Mouse (Mus musculus) myocyte (in vitro differentiated cells): ENCODE data around the gene 2010109A12Rik. TPM values are rescaled to one million over a fixed set of nuclear protein-coding genes. Genes with fewer than 3 reads are reported as not detected.

Source experiments
- H3K27me3 ChIP-seq: one replicate; pipeline ENCODE4 v1.6.1; 2011; ENCODE audit not compliant: control insufficient read depth, insufficient read depth, insufficient read length
- H3K36me3 ChIP-seq: one replicate; pipeline ENCODE4 v1.6.1; 2011; ENCODE audit not compliant: control insufficient read depth, insufficient read depth
- H3K4me2 ChIP-seq: one replicate; pipeline ENCODE4 v1.6.1; 2011; ENCODE audit warnings: low read depth, control low read depth
- H3K4me3 ChIP-seq: one replicate; pipeline ENCODE4 v1.5.1; 2011; ENCODE audit warnings: mild to moderate bottlenecking, control low read depth, moderate library complexity
- H3K79me2 ChIP-seq: one replicate; pipeline ENCODE4 v1.6.1; 2011; ENCODE audit not compliant: control insufficient read depth, insufficient read depth
- H3ac ChIP-seq: one replicate; pipeline ENCODE4 v1.6.1; 2011; ENCODE audit not compliant: control insufficient read depth, insufficient read length
- CEBPB ChIP-seq: IDR thresholded peaks from 2 replicates; pipeline ENCODE4 v1.6.1; 2011; ENCODE audit warnings: mild to moderate bottlenecking, moderate library complexity; ENCODE audit not compliant: poor library complexity, insufficient read depth, severe bottlenecking
- E2F4 ChIP-seq: IDR thresholded peaks from one replicate; pipeline ENCODE4 v1.6.1; 2011; ENCODE audit warnings: mild to moderate bottlenecking, control low read depth, moderate library complexity; ENCODE audit not compliant: insufficient read depth
- MAX ChIP-seq: IDR thresholded peaks from one replicate; pipeline ENCODE4 v1.6.1; 2011; ENCODE audit warnings: low read depth, mild to moderate bottlenecking, control low read depth
- MYOD1 ChIP-seq, 3 experiments: IDR thresholded peaks; one replicate each; pipeline ENCODE4 v1.6.1; 2011; ENCODE audit warnings: control low read depth in 2 of 3, low read depth in 2 of 3, mild to moderate bottlenecking in 2 of 3, moderate library complexity in 1 of 3; ENCODE audit not compliant: insufficient read length in 2 of 3, control insufficient read depth in 1 of 3
- MYOG ChIP-seq, 3 experiments: IDR thresholded peaks; one replicate each; pipeline ENCODE4 v1.6.1; 2011; ENCODE audit warnings: control low read depth in 2 of 3, low read depth in 2 of 3, mild to moderate bottlenecking in 2 of 3; ENCODE audit not compliant: insufficient read length in 2 of 3, control insufficient read depth in 1 of 3, insufficient read depth in 1 of 3
- POLR2A ChIP-seq: IDR thresholded peaks from one replicate; pipeline ENCODE4 v1.6.1; 2011; ENCODE audit warnings: low read depth, mild to moderate bottlenecking, control low read depth, moderate library complexity; ENCODE audit not compliant: insufficient read length
- POLR2AphosphoS2 ChIP-seq: IDR thresholded peaks from one replicate; pipeline ENCODE4 v1.6.1; 2011; ENCODE audit warnings: low read depth, control low read depth; ENCODE audit not compliant: insufficient read length
- REST ChIP-seq: IDR thresholded peaks from one replicate; pipeline ENCODE4 v1.6.1; 2011; ENCODE audit warnings: mild to moderate bottlenecking, control low read depth, moderate library complexity; ENCODE audit not compliant: insufficient read depth, insufficient read length
- SRF ChIP-seq: IDR thresholded peaks from one replicate; pipeline ENCODE4 v1.6.1; 2011; ENCODE audit warnings: low read depth; ENCODE audit not compliant: control insufficient read depth, insufficient read length
- TCF12 ChIP-seq: IDR thresholded peaks from one replicate; pipeline ENCODE4 v1.6.1; 2011; ENCODE audit warnings: mild to moderate bottlenecking, control low read depth; ENCODE audit not compliant: poor library complexity, insufficient read depth, severe bottlenecking
- TCF3 ChIP-seq: IDR thresholded peaks from one replicate; pipeline ENCODE4 v1.6.1; 2011; ENCODE audit warnings: low read depth, control low read depth; ENCODE audit not compliant: insufficient read length
- USF1 ChIP-seq: IDR thresholded peaks from one replicate; pipeline ENCODE4 v1.6.1; 2011; ENCODE audit warnings: low read depth, mild to moderate bottlenecking, control low read depth, moderate library complexity
- polyA plus RNA-seq: library from polyadenylated mRNA; unstranded; fragments of >200 nt; fragmentation: generic; extraction: Trizol; gene quantifications from one replicate; pipeline ENCODE4 v1.2.1, GENCODE M21; 2012; ENCODE audit warnings: missing spikeins

Gene 2010109A12Rik
- polyA plus RNA-seq, 1 experiment, result not detected

DNA sequence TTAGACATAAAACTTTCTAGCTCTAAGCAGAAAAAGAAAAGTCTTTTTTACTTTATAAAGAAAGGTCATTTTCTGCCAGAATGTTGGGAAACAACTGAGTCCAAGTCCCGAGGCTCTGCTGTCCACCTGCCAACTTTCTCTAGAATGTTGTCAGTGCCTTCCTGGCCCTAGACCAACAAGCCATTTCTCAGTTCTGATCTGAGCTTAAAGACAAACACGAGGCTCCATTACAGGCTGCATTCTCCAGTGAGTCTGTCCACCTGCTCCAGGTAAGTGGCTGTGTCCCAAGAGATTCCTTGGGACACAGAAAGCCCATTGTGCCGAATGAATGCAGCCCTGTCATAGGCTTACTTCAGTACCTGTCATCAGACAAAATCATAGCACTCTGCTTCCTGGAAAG, 15.3 kb downstream of the 2010109A12Rik start:
- TF ChIP-seq CEBPB (no peak), SRF (no peak)
- Histone ChIP-seq H3K4me2 (no peak overlapping the region), H3K27me3 (peaks cover 28% of the 10 kb centered on the region), H3K4me3 (no peak overlapping the region), H3ac (no peak overlapping the region), H3K79me2 (no peaks in the 10 kb centered on the region), H3K36me3 (no peaks in the 10 kb centered on the region)

DNA sequence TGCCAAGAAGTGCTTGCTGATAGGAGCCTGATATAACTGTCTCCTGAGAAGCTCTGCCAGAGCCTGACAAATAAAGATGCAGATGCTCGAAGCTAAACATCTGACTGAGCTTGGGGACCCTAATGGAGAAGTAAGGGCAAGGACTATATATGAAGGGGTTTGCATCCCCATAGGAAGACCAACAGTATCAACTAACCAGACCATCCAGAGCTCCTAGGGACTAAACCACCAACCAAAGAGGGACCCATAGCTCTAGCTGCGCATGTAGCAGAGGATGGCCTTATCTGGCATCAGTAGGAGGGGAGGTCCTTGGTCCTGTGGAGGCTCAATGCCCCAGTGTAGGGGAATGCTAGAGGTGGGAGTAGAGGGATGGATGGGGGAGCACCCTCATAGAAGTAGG, 18.2 kb downstream of the 2010109A12Rik start:
- H3ac ChIP-seq, result no peak overlapping the region
- peaks cover 36% of the 10 kb centered on the region for H3K27me3 ChIP-seq
- no peak overlapping the region for H3K4me3 ChIP-seq
- no peaks in the 10 kb centered on the region for H3K79me2 ChIP-seq
- no peaks in the 10 kb centered on the region for H3K36me3 ChIP-seq
- H3K4me2 ChIP-seq, result no peak overlapping the region
- TF ChIP-seq REST, result no peak

GRCm38 (mm10) chr5:93227157-93227556, 20.8 kb downstream of the 2010109A12Rik start:
- TF ChIP-seq USF1, result no peak
- Histone ChIP-seq H3K4me2 (no peak overlapping the region), H3K36me3 (no peaks in the 10 kb centered on the region), H3K79me2 (no peaks in the 10 kb centered on the region), H3ac (no peak overlapping the region), H3K4me3 (no peak overlapping the region), H3K27me3 (peaks cover 30% of the 10 kb centered on the region)

- no peak for TF ChIP-seq MYOD1 (IDR thresholded peaks at IDR 0.05; ENCODE audit: control insufficient read depth in 1 of 3, insufficient read length in 2 of 3, low read depth in 2 of 3)
- no peak for TF ChIP-seq TCF3
- no peak for TF ChIP-seq SRF
- TF ChIP-seq E2F4, result no peak
- TF ChIP-seq MYOG (IDR thresholded peaks at IDR 0.05; ENCODE audit: control insufficient read depth in 1 of 3, insufficient read depth in 1 of 3, insufficient read length in 2 of 3, low read depth in 2 of 3), result no peak
These were observed 23.2 kb downstream of the 2010109A12Rik start for GRCm38 (mm10) chr5:93229527-93229926.

DNA sequence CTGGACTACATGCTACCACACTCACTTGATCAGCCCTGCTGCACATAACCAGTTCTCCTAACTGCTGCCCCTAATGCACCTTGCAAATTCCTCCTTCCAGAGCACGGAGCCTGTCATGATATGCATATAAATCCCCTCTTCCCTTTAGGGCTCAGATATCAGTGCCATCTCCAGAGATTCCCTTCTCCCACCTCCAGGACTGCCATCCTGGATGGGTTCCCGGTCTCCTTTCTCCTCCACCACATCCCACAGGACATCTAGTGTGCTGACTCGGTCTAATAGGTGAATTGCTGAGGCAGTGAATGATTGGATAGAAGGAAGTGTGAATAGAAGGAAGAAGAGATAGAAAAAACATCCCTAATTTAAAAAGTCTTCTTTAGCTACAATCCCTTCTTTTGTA, 25.4 kb downstream of the 2010109A12Rik start:
- TF ChIP-seq MYOD1 (IDR thresholded peaks at IDR 0.05; ENCODE audit: control insufficient read depth in 1 of 3, insufficient read length in 2 of 3, low read depth in 2 of 3) (no peak), REST (no peak), CEBPB (no peak), POLR2AphosphoS2 (no peak), USF1 (no peak), E2F4 (no peak), TCF3 (no peak), POLR2A (no peak), SRF (no peak), MAX (no peak), TCF12 (no peak), MYOG (IDR thresholded peaks at IDR 0.05; ENCODE audit: control insufficient read depth in 1 of 3, insufficient read depth in 1 of 3, insufficient read length in 2 of 3, low read depth in 2 of 3) (no peak)
- H3K27me3 ChIP-seq, result peaks cover 8% of the 10 kb centered on the region
- H3K4me2 ChIP-seq, result no peak overlapping the region
- no peaks in the 10 kb centered on the region for H3K79me2 ChIP-seq
- H3K4me3 ChIP-seq, result no peak overlapping the region
- H3K36me3 ChIP-seq, result no peaks in the 10 kb centered on the region
- H3ac ChIP-seq, result no peak overlapping the region

More at GRCm38 (mm10) chr5:93229527-93229926, 23.2 kb downstream of the 2010109A12Rik start:
- no peaks in the 10 kb centered on the region for H3K36me3 ChIP-seq
- no peak overlapping the region for H3K4me2 ChIP-seq
- H3ac ChIP-seq, result no peak overlapping the region
- peaks cover 18% of the 10 kb centered on the region for H3K27me3 ChIP-seq
- no peak overlapping the region for H3K4me3 ChIP-seq
- H3K79me2 ChIP-seq, result no peaks in the 10 kb centered on the region

DNA sequence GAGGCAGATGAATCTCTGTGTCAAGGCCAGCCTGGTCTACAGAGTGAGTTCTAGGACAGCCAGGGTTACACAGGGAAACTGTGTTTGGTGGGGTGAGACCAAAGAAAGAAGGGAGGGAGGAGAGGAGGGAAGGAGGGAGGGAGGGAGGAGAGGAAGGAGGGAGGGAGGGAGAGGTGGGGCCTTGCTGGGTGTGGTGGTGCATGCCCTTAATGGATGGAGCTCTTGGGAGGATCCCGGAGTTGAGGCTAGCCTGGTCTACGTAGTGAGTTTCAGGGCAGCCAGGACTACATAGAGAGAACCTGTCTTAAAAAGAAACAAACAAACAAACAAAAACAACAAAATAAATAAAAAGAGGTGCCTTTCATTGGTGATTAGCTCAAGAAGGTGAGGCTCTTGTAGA, 26.5 kb downstream of the 2010109A12Rik start:
- H3K4me3 ChIP-seq, result no peak overlapping the region
- TF ChIP-seq POLR2A (no peak), E2F4 (no peak), MYOD1 (IDR thresholded peaks at IDR 0.05; ENCODE audit: control insufficient read depth in 1 of 3, insufficient read length in 2 of 3, low read depth in 2 of 3) (no peak), MAX (no peak), MYOG (IDR thresholded peaks at IDR 0.05; ENCODE audit: control insufficient read depth in 1 of 3, insufficient read depth in 1 of 3, insufficient read length in 2 of 3, low read depth in 2 of 3) (no peak), USF1 (no peak), TCF3 (no peak), TCF12 (no peak), CEBPB (no peak), POLR2AphosphoS2 (no peak), SRF (no peak), REST (no peak)

More for the DNA sequence above, 26.5 kb downstream of the 2010109A12Rik start:
- no peaks in the 10 kb centered on the region for H3K79me2 ChIP-seq
- H3K36me3 ChIP-seq, result no peaks in the 10 kb centered on the region
- H3ac ChIP-seq, result no peak overlapping the region
- no peak overlapping the region for H3K4me2 ChIP-seq
- H3K27me3 ChIP-seq, result peaks cover 5% of the 10 kb centered on the region
